Mouse (Mus musculus): Measurements from ENCODE around the gene Dnah11.

Gene Dnah11

GRCm38 (mm10) chr12:118198386-118199093, at the start of gene Dnah11:
Gene Dnah11 (minus strand): TSS chr12:118199043.
- peak; percentile 73 for DNase-seq (ENCODE audit: low read depth, low spot score)

GRCm38 (mm10) chr12:118221182-118221581, 22.3 kb upstream of the Dnah11 start:
- DNase-seq (ENCODE audit: low read depth, low spot score) = peak; percentile 43

- no peak for DNase-seq (ENCODE audit: low read depth, low spot score)
These were observed 21.2 kb upstream of the Dnah11 start for GRCm38 (mm10) chr12:118220062-118220461.

- DNase-seq (ENCODE audit: low read depth, low spot score) = no peak
These were observed 13.3 kb upstream of the Dnah11 start for GRCm38 (mm10) chr12:118212163-118212562.

- DNase-seq (ENCODE audit: low read depth, low spot score) = no peak
These were observed 2.3 kb downstream of the Dnah11 start for GRCm38 (mm10) chr12:118196583-118196982.

- DNase-seq (ENCODE audit: low read depth, low spot score) = no peak
These were observed 9.3 kb downstream of the Dnah11 start for GRCm38 (mm10) chr12:118189535-118189934.

GRCm38 (mm10) chr12:118187663-118188062, 11.2 kb downstream of the Dnah11 start:
- no peak for DNase-seq (ENCODE audit: low read depth, low spot score)

GRCm38 (mm10) chr12:118186881-118187489, 11.9 kb downstream of the Dnah11 start:
- DNase-seq (ENCODE audit: low read depth, low spot score) = peak; percentile 84

- peak; percentile 44 for DNase-seq (ENCODE audit: low read depth, low spot score)
These were observed 12.5 kb downstream of the Dnah11 start for GRCm38 (mm10) chr12:118186120-118186880.

- no peak for DNase-seq (ENCODE audit: low read depth, low spot score)
These were observed 14.1 kb downstream of the Dnah11 start for GRCm38 (mm10) chr12:118184731-118185130.

- DNase-seq (ENCODE audit: low read depth, low spot score) = no peak
These were observed 21.1 kb downstream of the Dnah11 start for GRCm38 (mm10) chr12:118177756-118178155.

GRCm38 (mm10) chr12:118164785-118165184, 34.1 kb downstream of the Dnah11 start:
- DNase-seq (ENCODE audit: low read depth, low spot score) = no peak

- DNase-seq (ENCODE audit: low read depth, low spot score) = no peak
These were observed 41.9 kb downstream of the Dnah11 start for GRCm38 (mm10) chr12:118156986-118157385.

GRCm38 (mm10) chr12:118147521-118148033, 51.3 kb downstream of the Dnah11 start:
- DNase-seq (ENCODE audit: low read depth, low spot score) = no peak

GRCm38 (mm10) chr12:118128116-118128515, 70.7 kb downstream of the Dnah11 start:
- DNase-seq (ENCODE audit: low read depth, low spot score) = no peak

GRCm38 (mm10) chr12:118119668-118120067, 79.2 kb downstream of the Dnah11 start:
- DNase-seq (ENCODE audit: low read depth, low spot score) = no peak

- no peak for DNase-seq (ENCODE audit: low read depth, low spot score)
These were observed 86.2 kb downstream of the Dnah11 start for GRCm38 (mm10) chr12:118112599-118112998.

- DNase-seq (ENCODE audit: low read depth, low spot score) = no peak
These were observed 86.9 kb downstream of the Dnah11 start for GRCm38 (mm10) chr12:118111896-118112295.

- no peak for DNase-seq (ENCODE audit: low read depth, low spot score)
These were observed 91.1 kb downstream of the Dnah11 start for GRCm38 (mm10) chr12:118107719-118108118.

- no peak for DNase-seq (ENCODE audit: low read depth, low spot score)
These were observed 94.3 kb downstream of the Dnah11 start for GRCm38 (mm10) chr12:118104520-118104919.

GRCm38 (mm10) chr12:118099694-118100093, 99.1 kb downstream of the Dnah11 start:
- DNase-seq (ENCODE audit: low read depth, low spot score) = peak; percentile 60

- no peak for DNase-seq (ENCODE audit: low read depth, low spot score)
These were observed 100.6 kb downstream of the Dnah11 start for GRCm38 (mm10) chr12:118098257-118098656.
